Mouse (Mus musculus): ENCODE measurements around the gene Usp7.

Gene Usp7

DNA sequence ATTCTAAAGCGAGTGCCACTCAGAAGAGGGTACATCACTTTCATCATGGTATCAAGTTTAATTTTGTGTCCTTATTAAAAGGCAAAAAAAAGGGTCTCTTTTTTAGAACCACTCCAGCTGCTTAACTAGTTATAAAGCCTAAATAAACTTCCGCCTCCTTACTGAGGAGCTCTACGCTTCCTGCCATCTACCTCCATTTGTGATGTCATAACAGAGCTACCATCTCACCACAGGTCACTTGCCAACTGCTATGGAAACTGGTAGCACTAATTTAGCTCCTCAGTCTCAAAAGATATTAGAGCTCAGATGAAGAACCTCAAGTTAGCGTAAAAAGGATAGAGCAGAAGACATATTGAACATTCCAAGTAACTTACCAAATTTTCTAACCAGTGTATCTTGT, 71.7 kb downstream of the Usp7 start:
- in situ Hi-C loops (cut with MseI, MboI) = no loop called here

DNA sequence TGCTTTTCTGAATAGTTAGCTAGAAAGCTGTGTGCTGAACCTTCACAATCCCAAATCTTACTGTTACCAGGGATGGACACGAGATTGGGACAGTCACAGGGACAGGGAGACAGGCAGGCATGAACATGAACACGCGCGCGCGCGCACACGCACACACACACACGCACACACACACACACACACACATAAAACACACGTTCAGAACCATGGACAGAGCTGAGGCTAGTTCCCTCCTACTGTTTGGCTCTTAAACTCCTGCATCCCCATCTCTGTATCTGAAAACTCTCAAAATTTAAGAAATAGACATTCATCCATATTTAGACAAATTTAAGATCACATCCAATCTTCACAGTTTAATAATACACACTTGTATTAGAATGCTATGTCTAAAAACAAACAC, 74.4 kb downstream of the Usp7 start:
- in situ Hi-C loops (cut with MseI, MboI) = no loop called here

DNA sequence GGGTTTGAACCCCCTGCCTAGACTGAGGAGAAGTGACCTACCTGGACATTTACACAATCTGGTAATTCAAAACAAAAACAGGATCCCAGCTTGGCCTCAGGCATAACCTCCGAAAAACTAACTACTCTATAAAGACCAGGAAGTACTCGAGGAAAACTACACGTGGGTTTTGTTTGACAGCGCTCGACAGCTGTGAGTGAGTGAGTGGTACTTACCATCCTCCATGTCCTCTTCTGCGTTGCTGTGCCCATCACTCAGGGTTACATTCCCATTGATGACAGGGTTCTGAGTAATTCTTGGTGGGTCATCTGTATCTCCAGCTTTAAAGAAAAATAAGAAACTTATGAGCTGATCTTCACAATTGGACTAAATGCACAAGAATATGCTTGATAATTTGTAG, 75.8 kb downstream of the Usp7 start:
- in situ Hi-C loops (cut with MseI, MboI) = no loop called here

DNA sequence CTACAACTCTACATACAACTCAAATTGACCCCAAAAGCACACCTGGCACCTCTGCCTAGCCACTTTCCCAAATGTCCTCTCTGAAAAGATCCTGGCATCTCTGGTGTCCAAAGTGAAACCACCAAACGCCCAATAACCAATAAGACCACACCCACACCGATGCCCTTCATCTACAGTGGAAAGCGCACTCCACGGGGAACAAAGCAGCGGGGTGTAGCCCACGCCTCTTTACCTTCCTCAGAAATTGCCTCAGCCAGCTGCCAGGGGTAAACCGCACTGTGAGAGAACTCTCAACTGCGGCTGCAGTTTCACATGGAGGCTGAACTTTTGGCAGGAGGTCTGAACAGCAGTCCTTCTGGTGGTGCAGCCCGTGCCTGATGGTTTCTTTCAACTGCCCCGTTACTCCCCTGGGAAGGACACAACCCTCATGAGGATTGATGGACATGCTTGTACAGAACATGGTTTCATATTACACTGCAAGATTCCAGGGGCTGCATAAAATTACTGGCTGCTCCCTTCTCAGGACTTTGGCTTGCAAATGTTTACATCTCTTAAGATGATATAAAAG, 76.5 kb downstream of the Usp7 start:
- in situ Hi-C loops (cut with MseI, MboI) = no loop called here

DNA sequence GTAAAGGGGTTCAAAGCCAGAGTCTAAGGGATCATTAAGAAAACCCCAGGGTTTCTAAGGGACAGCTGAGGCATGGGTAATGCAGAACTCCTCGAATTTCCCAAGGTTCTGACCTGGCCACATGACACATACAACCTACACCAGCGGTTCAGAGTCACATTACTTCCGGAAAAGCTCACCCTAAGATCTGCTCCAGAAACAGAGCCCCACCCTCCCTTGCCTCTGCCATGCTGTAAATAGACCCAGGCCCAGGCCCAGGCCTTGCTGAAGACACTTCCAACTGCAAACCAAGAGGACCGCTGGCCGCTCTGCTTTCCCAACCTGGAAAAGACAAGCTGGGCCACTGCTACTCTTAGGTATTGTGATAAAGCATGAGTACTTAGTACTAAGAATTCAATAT, 77.3 kb downstream of the Usp7 start:
- in situ Hi-C loops (cut with MseI, MboI) = no loop called here

DNA sequence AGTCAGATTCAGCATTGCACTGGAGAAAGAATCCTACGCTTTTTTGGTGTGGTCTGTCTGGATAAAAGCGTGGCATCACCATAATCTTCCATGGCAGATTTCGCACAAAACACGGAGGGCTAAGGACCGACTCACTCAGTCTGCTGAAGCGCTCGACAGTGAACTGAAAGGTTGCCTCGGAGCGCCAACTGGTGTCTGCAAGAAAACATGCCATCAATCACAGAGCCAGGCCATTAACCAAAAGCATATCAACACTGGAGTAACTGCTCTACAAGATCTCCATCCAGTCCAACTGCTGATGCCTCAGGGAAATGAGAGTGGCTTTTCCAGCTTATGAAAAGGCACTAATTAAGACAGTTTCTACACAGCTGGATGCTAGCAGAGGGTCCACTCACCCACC, 80.1 kb downstream of the Usp7 start:
- in situ Hi-C loops (cut with MseI, MboI) = no loop called here

DNA sequence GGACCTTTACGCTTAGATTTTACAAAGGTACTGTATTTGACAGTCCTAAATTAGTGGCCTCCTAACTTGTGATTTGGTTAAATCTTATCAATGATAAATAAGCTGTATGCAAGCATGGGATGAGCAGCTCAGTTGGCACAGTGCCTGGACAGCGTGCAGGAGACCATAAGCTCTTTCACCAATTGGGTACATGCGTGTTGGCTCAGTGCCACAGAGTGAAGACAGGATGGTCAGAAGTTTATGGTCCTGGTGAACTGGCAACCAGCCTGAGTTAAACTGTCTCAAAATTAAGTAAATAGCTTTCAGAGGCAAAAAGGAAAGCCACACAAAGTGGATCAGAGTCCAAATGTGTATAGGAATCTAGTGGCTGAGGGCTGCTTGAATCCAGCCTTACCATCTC, 91.5 kb downstream of the Usp7 start:
- in situ Hi-C loops (cut with MseI, MboI) = no loop called here

DNA sequence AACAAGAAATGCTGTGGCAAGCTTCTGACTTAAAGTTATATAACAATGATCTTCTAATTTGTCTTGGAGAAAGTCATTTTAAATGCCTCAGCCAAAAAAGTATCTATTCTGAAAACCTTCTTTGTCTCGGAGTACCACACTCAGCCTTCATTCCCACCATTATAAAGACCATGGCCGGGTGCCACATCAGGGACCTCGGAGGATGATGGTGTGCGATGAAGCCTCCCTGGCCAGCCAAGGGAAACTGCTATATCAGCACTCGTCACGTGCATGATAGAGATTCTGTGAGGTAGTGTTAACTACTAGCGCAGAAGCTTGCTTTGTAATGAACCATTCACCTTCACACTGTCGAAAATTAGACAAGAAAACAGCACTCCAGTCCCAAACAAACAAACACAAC, 92.6 kb downstream of the Usp7 start:
- in situ Hi-C loops (cut with MseI, MboI) = no loop called here

DNA sequence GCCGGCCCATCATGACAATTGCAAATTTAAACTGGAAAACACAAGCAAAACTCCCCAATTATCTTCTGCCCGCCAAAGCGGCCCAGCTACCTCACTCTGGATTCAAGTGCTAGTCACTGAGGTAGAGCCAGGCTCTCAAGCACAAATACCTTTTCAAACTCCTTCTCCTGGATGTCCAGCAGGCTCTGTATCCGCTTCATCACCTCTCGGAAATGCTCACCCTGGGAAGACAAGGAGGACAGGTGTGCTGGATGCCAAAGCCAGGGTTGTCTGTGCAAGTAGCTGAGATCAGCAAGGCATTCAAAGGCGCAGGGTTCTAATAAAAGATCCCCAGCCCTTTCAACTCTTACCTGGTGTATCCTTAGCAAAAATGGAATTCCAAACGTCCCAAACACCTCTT, 100.9 kb downstream of the Usp7 start:
- in situ Hi-C loops (cut with MseI, MboI) = no loop called here

DNA sequence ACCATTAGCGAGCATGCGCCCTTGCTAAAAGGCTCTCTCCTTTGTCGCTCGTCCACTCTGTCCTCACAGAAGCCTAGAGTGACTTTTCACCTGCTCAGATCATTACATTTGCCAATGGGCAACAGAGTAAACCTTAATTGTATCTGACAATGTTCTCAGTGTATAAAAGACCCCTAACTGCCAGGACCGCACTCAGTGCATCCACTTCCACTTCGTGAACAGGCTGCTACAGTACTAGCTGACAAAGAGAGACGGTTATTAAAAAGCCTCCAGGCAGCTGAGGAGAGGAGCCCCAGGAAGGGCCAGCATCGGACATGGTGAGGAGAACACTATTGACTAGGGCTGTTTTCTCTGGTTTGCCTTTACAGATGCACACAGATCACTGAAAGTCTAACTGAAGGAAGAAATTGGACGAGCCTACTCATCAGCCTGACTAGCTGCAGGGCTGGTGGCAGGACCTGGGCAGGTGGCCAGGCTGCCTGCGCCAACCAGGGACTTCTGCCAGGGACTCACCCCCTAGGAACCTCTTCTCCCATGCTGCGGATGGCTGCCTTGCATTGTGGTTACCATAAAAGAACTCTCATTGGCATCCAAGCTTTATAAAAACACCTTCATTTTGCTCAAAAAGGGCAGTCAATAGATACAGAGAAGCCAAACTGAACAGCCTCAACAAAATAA, 102.0 kb downstream of the Usp7 start:
- in situ Hi-C loops (cut with MseI, MboI) = no loop called here

DNA sequence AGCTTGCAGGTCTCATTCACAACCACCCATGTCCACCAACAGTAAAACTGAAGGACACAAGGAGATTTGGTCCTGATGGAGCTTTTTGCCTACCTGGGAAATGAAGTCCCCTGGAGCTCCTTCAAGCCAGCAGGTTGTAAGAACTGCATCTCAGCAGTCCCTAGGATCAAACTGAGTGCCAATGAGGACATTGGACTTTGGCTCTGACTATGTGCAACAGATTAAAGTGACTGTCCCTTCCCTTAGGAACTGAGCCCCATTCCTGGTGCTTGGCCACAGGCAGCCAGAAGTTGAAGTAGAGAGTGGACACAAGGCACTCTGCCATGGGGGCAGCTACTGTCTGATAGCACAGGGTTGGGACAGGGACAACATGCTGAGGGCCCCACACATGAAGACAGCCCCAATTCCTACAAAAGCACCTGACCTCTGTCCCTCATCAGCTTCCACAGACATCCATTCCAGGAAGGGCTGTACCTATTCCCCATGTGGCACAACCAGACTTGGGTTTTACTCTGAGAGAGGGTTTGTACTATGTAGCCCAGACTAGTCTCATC, 104.5 kb downstream of the Usp7 start:
- in situ Hi-C loops (cut with MseI, MboI) = no loop called here

DNA sequence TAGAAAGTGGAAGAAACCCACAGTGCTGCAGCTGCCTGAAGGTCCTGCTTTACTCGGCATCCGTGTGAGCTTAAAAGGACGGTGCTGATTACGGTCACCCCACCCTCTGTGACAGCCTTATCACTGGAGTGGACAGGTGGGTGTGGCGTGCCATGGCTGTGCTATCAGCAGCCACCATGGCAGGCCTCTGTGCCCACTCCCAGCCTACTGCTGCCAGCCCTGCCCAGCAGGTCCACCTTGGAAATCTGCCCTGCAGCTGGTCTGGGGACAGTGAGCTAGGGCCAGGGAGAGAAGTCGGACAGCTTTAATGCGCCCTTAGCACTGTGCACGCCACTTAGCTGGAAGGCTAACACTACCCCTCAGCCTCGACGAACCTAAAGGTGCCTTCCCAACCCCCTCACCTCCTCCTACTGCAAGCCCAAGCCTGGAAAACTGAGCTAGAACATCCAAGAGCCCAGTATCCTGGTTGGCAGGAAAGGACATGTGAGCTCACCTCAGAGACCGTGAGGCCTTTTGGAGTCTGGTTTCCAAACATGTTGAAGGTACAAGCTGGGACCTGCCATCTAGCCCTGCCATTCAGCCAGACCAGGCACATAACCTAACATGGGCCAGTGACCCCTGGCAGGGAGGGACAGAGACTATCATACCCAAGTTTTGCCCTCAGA, 105.1 kb downstream of the Usp7 start:
- in situ Hi-C loops (cut with MseI, MboI) = no loop called here

DNA sequence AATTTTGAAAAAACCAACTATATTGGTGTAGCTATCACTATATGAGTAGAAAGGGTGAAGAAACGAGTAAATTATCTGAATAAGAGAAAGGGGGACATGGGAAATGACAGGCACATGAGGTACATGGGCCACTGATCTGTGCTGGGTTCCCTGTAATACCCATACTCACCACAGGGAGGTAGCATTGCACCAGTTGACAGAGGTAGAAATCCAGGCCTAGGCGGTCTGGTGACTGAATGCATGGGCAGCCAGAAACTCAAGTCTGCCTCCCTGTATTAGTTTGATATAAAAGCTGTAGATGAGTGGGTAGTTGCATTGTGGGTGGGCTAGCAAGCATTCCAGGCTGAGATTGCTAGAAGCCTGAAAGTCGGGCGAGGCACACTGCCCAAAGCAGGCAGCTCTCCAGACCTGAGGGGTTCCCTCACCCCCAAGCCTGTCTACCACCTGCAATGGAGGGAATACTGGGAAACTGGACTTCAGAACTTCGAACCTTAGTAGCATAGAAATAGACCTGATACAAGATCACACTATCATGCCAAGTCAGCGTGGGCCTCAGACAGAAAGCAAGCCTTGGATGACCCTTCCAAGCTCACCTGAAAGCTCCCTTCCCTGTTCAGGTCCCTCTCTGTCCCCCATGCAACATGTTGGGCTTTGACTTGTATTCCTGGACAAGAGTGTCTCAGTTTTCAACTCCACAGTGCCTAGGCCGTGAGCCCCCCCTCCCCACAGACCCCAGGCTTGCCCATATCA, 105.8 kb downstream of the Usp7 start:
- in situ Hi-C loops (cut with MseI, MboI) = no loop called here

DNA sequence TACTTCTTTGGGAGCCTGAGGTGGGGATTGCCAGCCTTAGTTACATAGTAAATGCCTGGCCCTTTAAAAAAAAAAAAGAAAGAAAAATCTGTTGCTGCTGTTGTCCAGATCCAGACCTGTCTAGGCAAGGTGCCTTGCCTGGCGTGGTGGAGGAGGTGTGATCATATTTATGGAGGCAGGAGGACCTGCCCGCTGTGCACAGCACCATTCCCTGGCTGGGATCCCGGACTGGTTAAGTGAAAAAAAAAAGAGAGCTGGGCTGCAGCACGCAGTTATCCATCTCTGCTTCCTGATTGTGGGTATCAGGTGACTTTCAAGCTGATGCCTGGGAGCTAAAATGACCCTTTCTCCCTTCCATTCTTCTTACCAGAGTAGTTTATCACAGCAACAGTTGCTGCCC, 107.0 kb downstream of the Usp7 start:
- in situ Hi-C loops (cut with MseI, MboI) = no loop called here

DNA sequence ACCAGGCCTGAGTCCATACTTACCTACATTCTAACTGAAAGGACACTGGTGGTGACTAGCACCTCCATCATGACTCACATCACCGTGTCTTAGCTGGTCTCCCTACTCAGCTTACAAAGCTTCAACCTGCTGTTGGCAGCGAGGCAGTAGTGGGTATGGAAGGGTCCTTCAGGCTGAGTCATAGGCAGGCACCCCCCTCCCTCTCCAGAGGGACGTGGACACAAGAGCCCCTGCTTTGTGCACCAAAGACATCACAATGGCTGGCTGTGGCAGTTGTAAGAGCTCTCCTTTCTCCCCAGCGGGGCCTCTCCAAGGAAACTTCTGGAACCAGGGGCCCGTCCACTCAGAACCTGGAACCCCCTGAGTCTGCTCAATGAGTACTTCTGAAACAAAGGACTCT, 111.6 kb downstream of the Usp7 start, which contains the start of gene Gm5767:
Gene Gm5767 (plus strand): TSS at position 301 of the 400 bp plus-strand sequence.
- in situ Hi-C loops (cut with MseI, MboI) = no loop called here

DNA sequence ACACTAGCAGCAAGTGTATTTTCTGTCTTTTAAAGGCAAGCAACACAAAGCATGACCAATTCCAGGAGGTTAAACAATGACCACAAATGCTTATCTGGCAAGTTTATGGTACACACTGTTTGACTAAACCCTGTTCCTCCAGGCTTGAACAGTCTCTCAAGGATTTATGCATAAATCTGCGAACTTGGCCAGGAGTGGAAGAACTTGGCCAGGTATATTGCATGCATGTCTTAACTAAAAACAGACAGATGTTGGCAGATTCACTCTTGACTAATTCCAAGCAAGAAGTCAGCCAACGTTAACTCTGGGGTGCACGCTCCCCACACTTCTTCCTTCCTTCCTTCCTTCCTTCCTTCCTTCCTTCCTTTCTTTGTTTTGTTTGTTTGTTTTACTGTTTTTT, 112.3 kb downstream of the Usp7 start:
- in situ Hi-C loops (cut with MseI, MboI) = no loop called here

DNA sequence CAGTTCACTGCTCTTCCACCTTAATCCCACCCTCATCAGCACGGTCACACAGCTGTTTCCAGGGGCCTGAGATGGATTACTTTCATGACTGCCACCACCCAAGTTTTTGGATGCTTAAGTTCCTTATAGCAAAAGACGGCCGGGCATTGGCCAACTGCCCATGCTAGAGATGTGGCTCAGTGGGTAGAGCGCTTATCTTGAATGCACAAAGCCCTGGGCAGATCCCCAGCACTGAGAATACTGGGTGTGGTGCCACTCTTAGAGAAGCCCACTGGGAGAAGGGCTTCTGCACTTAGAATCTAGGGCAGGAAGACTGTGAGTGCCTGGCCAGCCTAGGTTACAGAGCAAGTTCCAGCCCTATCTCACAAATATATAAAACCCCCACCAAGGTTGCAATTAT, 113.4 kb downstream of the Usp7 start:
- in situ Hi-C loops (cut with MseI, MboI) = no loop called here

DNA sequence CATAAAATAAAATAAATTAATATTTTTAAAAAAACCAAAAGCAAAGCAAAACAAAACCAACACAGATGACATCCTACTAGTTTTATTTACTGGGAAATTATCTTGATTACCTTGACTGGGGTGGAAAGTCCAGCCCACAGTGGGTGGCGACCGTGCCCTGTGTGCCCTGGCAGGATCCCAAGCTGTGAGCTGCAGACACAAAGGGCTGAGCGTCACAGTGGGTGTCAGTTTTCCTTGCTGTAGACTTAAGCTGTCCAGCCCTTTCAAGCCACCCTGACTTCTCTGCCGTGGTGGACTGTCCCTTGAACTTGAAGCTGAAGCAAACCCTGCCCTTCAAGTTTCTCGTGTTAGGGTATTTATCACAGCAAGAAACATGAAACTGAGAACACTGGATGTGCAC, 114.1 kb downstream of the Usp7 start:
- in situ Hi-C loops (cut with MseI, MboI) = no loop called here

DNA sequence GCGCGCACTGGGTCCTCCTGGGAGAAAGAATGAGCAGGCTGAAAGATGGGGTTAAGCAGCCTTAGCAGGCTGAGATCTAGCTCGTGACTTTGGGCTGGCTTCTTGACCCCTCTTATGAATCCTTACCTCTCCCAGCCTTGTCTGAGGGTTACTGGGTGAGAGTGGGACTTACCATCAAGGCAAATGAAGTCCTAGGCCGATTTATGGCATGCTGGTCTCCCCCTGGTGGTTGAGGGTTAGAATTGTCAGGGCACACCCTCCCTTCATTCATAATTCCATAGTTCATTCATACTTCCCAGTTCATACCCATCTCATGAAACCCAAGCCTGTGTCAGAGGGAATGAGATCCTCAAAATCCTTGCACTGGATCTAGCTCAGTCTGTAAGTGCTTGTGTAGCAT, 115.3 kb downstream of the Usp7 start:
- in situ Hi-C loops (cut with MseI, MboI) = no loop called here

DNA sequence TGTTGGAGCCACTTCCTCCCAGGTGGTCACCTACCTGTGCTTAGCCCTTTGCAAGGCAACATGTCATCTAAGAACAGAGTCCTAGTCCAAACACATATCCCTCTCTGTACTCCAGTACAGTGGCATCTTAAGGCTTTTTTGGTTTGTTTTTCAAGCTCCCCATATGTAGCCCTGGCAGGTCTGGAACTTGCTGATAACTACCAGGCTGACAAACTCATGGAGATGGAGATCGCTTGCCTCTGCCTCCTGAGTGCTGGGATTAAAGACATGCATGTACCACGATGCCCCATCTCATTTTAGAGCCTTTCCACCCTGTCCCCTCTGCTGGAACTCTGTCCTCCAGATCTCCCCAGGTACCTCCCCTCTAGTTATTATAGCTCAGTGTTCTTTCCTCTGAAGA, 115.9 kb downstream of the Usp7 start:
- in situ Hi-C loops (cut with MseI, MboI) = no loop called here

DNA sequence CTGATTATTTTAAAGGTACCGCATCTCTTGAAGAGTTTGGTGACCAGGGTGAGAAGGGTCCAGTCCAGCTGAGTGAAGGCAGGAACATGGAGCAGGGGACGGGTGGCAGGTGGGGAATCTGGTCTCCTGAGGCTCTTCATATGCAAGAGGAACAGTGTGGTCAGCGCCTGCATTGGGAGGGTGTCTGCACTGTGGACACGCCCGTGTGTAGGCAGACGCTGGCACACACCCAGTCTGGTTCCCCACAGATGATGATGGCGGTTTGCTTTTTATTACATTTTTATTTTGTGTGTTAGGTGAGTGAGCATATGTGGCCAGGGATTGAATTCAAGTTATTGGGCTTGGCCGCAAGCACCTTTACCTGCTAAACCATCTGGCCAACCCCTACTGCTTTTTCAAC, 116.5 kb downstream of the Usp7 start:
- in situ Hi-C loops (cut with MseI, MboI) = no loop called here

DNA sequence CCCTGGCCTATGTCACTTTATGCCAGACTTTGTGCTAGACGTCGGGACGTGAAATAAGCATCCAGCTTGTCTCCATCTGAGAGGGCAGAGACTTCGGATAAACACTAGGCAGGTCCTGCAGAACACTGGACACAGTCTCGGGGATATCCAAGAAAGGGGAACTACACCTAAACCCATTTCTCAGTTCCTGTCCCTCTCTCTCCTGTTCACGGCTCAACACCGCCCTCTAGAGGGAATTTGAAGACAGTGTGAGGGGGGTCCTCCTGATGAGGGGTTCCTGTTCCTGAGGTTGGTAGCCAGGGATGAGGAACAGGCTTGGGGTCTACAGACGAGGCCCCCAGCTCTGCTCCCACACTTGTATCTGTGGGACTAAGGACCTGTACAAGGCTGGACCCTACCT, 117.9 kb downstream of the Usp7 start:
- in situ Hi-C loops (cut with MseI, MboI) = loop anchor here (5.0 kb wide), 3 partner anchors 182 to 267 kb away; no protein-coding TSS in a partner anchor

Data from mouse trophoblast stem cell (cell line).